Mouse (Mus musculus): ENCODE results near the gene Gm27021. TPM values are rescaled to one million over a fixed set of nuclear protein-coding genes. Genes with fewer than 3 reads are reported as not detected.
"Not testable (repeated sequence)": the region's sequence is repeated elsewhere in the genome, so short reads cannot be mapped to it uniquely, and the experiment has no call there.

Gene Gm27021
- polyA plus RNA-seq, 1 experiment = not detected

- Histone ChIP-seq H3K4me3 (ENCODE audit: low read depth, low read length) (no peak overlapping the region), H3K4me1 (ENCODE audit: control insufficient read depth, insufficient read depth, insufficient read length, low read length) (peaks cover 32% of the 10 kb centered on the region), H3K27me3 (ENCODE audit: control insufficient read depth, insufficient read depth, low read length) (no peaks in the 10 kb centered on the region), H3K27ac (ENCODE audit: insufficient read depth, low read depth, low read length) (peak overlapping the region; percentile 18; the same call in 1 of the 2 replicates), H3K36me3 (ENCODE audit: control insufficient read depth, insufficient read depth, low read length) (no peaks in the 10 kb centered on the region)
- WGBS = 86% methylated on average over 8 of the region's 8 CpGs
- TF ChIP-seq POLR2A (IDR thresholded peaks at IDR 0.05; ENCODE audit: low read depth, low read length) = no peak
- no peak for TF ChIP-seq CTCF (IDR thresholded peaks at IDR 0.05; ENCODE audit: extremely low read depth, insufficient read length, insufficient replicate concordance, low read depth, low read length)
These were observed 17.7 kb upstream of the Gm27021 start for GRCm38 (mm10) chr8:120685591-120685990.

- Histone ChIP-seq H3K4me1 (ENCODE audit: control insufficient read depth, insufficient read depth, insufficient read length, low read length) (peaks cover 32% of the 10 kb centered on the region), H3K27ac (ENCODE audit: insufficient read depth, low read depth, low read length) (peak overlapping the region; percentile 59), H3K36me3 (ENCODE audit: control insufficient read depth, insufficient read depth, low read length) (no peaks in the 10 kb centered on the region), H3K27me3 (ENCODE audit: control insufficient read depth, insufficient read depth, low read length) (no peaks in the 10 kb centered on the region), H3K4me3 (ENCODE audit: low read depth, low read length) (no peak overlapping the region)
- TF ChIP-seq CTCF (IDR thresholded peaks at IDR 0.05; ENCODE audit: extremely low read depth, insufficient read length, insufficient replicate concordance, low read depth, low read length) = no peak
- TF ChIP-seq POLR2A (IDR thresholded peaks at IDR 0.05; ENCODE audit: low read depth, low read length) = no peak
- WGBS = 26% methylated on average over 5 of the region's 5 CpGs
These were observed 17.2 kb upstream of the Gm27021 start for GRCm38 (mm10) chr8:120685097-120685496.

- TF ChIP-seq POLR2A (IDR thresholded peaks at IDR 0.05; ENCODE audit: low read depth, low read length) = no peak; the same call in 1 of the 2 replicates
- Histone ChIP-seq H3K4me3 (ENCODE audit: low read depth, low read length) (no peak overlapping the region), H3K4me1 (ENCODE audit: control insufficient read depth, insufficient read depth, insufficient read length, low read length) (peaks cover 38% of the 10 kb centered on the region), H3K36me3 (ENCODE audit: control insufficient read depth, insufficient read depth, low read length) (no peaks in the 10 kb centered on the region), H3K27ac (ENCODE audit: insufficient read depth, low read depth, low read length) (peak overlapping the region; percentile 95), H3K27me3 (ENCODE audit: control insufficient read depth, insufficient read depth, low read length) (no peaks in the 10 kb centered on the region)
- 39% methylated on average over 5 of the region's 5 CpGs for WGBS
These were observed 16.2 kb upstream of the Gm27021 start for GRCm38 (mm10) chr8:120684082-120684481.

GRCm38 (mm10) chr8:120683602-120684001, 15.7 kb upstream of the Gm27021 start:
- Histone ChIP-seq H3K36me3 (ENCODE audit: control insufficient read depth, insufficient read depth, low read length) (no peaks in the 10 kb centered on the region), H3K27ac (ENCODE audit: insufficient read depth, low read depth, low read length) (peak overlapping the region; percentile 95), H3K4me1 (ENCODE audit: control insufficient read depth, insufficient read depth, insufficient read length, low read length) (peaks cover 42% of the 10 kb centered on the region), H3K4me3 (ENCODE audit: low read depth, low read length) (no peak overlapping the region), H3K27me3 (ENCODE audit: control insufficient read depth, insufficient read depth, low read length) (no peaks in the 10 kb centered on the region)
- 7% methylated on average over 10 of the region's 10 CpGs for WGBS
- no peak for TF ChIP-seq POLR2A (IDR thresholded peaks at IDR 0.05; ENCODE audit: low read depth, low read length)
- peak; percentile 93 for TF ChIP-seq CTCF (IDR thresholded peaks at IDR 0.05; ENCODE audit: extremely low read depth, insufficient read length, insufficient replicate concordance, low read depth, low read length)

GRCm38 (mm10) chr8:120681113-120681512, 13.2 kb upstream of the Gm27021 start:
- 74% methylated on average over 10 of the region's 10 CpGs for WGBS
- no peaks in the 10 kb centered on the region for H3K36me3 ChIP-seq (ENCODE audit: control insufficient read depth, insufficient read depth, low read length)

GRCm38 (mm10) chr8:120680405-120680804, 12.5 kb upstream of the Gm27021 start:
- TF ChIP-seq CTCF (IDR thresholded peaks at IDR 0.05; ENCODE audit: extremely low read depth, insufficient read length, insufficient replicate concordance, low read depth, low read length) = peak; percentile 77
- not testable (repeated sequence) for H3K4me3 ChIP-seq (ENCODE audit: low read depth, low read length); H3K36me3 ChIP-seq (ENCODE audit: control insufficient read depth, insufficient read depth, low read length); H3K27me3 ChIP-seq (ENCODE audit: control insufficient read depth, insufficient read depth, low read length)
- WGBS = 25% methylated on average over 7 of the region's 7 CpGs
- Histone ChIP-seq H3K4me1 (ENCODE audit: control insufficient read depth, insufficient read depth, insufficient read length, low read length) (peaks cover 42% of the 10 kb centered on the region), H3K27ac (ENCODE audit: insufficient read depth, low read depth, low read length) (peak overlapping the region; percentile 92)

More at GRCm38 (mm10) chr8:120681113-120681512, 13.2 kb upstream of the Gm27021 start:
- no peak overlapping the region for H3K27ac ChIP-seq (ENCODE audit: insufficient read depth, low read depth, low read length)
- H3K27me3 ChIP-seq (ENCODE audit: control insufficient read depth, insufficient read depth, low read length) = no peaks in the 10 kb centered on the region
- peaks cover 43% of the 10 kb centered on the region for H3K4me1 ChIP-seq (ENCODE audit: control insufficient read depth, insufficient read depth, insufficient read length, low read length)
- no peak overlapping the region for H3K4me3 ChIP-seq (ENCODE audit: low read depth, low read length)
- TF ChIP-seq POLR2A (IDR thresholded peaks at IDR 0.05; ENCODE audit: low read depth, low read length) (no peak), CTCF (IDR thresholded peaks at IDR 0.05; ENCODE audit: extremely low read depth, insufficient read length, insufficient replicate concordance, low read depth, low read length) (no peak)

- Histone ChIP-seq H3K27me3 (ENCODE audit: control insufficient read depth, insufficient read depth, low read length) (no peaks in the 10 kb centered on the region), H3K27ac (ENCODE audit: insufficient read depth, low read depth, low read length) (peak overlapping the region; percentile 92), H3K4me1 (ENCODE audit: control insufficient read depth, insufficient read depth, insufficient read length, low read length) (peaks cover 36% of the 10 kb centered on the region), H3K36me3 (ENCODE audit: control insufficient read depth, insufficient read depth, low read length) (0 out of 2 replicates have a peak, but pooled peaks cover 2% of the 10 kb centered on the region), H3K4me3 (ENCODE audit: low read depth, low read length) (no peak overlapping the region)
- WGBS = 20% methylated on average over 11 of the region's 11 CpGs
- TF ChIP-seq POLR2A (IDR thresholded peaks at IDR 0.05; ENCODE audit: low read depth, low read length) (no peak), CTCF (IDR thresholded peaks at IDR 0.05; ENCODE audit: extremely low read depth, insufficient read length, insufficient replicate concordance, low read depth, low read length) (no peak)
These were observed 11.9 kb upstream of the Gm27021 start for GRCm38 (mm10) chr8:120679629-120680387.
